Mouse (Mus musculus) skeletal muscle tissue, postnatal 0 days (tissue): ENCODE data around the gene Ssh3. TPM values are rescaled to one million over a fixed set of nuclear protein-coding genes. Genes with fewer than 3 reads are reported as not detected.

Experiments used
- microRNA-seq, 2 experiments: library from miRNA; unstranded; fragments of <30 nt; microRNA quantifications; one replicate each; pipeline ENCODE4; 2016
- polyA plus RNA-seq: library from polyadenylated mRNA; unstranded; fragments of >200 nt; fragmentation: Nextera tagmentation; extraction: Ambion mirVana; gene quantifications from 2 replicates; pipeline ENCODE4 v1.2.1, GENCODE M21; 2015

Ssh3 gene
- 1.6 and 3.1 TPM in 2 replicates for polyA plus RNA-seq

DNA sequence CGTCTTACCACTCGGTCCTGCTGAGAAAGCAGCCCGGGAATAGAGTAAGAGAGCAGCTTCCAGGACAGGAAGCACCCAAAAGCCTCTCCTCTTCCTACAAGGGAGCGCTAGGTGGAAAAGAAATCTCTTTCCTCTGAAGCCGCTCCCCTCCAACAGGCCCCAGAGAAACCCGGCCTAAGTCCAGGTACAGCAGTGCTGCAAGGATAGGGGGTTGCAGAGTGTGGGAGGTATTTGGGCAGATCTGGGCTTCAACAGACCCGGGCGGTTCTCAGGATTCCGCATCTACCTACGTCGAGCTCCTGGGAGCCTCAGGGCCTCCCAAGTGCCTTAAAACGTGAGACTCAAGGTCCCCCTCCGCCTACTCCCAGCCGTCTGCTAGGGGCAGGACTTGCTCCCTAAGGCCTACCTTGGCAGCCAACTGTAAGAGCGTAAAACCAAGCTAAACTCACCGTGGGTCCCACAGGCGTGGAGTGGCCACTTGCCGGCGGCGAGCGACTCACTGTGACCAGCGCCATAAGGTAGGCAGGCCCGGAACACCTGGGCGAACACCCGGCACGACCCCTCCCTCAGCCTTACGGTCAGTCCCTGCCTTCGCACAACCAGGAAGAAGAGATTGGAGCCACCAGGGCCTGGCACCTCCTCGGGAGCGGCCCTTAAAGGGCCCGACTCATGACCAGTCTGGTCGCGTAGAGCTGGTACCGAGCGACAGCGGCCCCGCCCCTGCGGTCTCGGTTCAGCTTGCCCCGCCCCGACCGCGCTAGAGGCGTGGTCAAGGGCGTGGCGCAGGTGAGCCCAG, at the start of gene Ssh3:
Gene Ssh3, minus strand, starts transcription at position 615 of the 796 bp plus-strand sequence.

GRCm38 (mm10) chr19:4306190-4306577, 37.2 kb upstream of the Ssh3 start, which contains the start of gene Grk2:
Grk2 (minus strand) TSS chr19:4306222.

GRCm38 (mm10) chr19:4282898-4283553, 14.0 kb upstream of the Ssh3 start, which contains the start of gene Ankrd13d:
Ankrd13d (minus strand) TSS chr19:4283137.

DNA sequence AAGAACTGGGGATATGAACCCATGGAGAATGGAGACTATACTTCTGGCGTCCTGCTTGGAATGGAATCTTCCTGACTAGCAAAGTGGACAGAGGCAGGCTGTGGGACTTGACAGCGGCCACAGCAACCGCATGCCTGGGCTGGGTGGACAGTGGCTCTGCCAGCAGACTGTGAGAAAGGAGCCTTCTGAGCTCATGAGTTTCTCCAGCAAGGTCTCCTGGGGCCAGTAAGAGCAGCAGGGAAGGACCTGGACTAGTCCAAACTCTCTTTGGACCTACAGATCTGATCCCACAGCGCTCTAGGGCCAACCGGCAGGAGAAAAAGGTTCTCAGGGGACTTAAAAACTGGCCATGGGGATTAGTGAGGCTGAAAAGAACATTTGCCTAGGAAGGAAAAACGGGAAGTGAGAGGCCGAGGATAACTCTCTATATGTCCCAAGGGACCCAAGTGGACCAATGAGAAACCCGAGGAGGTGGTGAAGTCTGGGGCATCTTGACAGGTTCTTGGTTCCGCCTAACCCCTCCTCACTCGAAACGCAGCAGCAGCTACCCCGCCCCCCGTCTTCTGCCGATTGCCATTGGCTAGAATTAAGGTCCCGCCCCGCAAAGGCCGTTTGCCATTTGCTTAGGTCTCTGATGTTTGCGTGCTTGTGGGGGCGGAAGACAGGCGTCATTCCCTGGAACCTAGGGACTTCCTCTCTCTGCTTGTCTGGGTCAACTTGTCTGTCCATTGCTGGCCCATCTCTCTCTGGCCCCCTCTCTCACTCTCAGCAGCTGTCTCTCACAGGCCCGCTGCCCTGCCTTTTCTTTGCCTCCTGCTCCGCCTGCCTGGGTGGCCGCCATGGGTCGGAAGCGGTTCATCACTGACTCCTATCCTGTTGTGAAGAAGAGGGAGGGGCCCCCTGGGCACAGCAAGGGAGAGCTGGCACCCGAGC, 37.5 kb downstream of the Ssh3 start, which contains the start of gene Pold4:
Gene Pold4, plus strand, starts transcription at position 647 of the 933 bp plus-strand sequence.

DNA sequence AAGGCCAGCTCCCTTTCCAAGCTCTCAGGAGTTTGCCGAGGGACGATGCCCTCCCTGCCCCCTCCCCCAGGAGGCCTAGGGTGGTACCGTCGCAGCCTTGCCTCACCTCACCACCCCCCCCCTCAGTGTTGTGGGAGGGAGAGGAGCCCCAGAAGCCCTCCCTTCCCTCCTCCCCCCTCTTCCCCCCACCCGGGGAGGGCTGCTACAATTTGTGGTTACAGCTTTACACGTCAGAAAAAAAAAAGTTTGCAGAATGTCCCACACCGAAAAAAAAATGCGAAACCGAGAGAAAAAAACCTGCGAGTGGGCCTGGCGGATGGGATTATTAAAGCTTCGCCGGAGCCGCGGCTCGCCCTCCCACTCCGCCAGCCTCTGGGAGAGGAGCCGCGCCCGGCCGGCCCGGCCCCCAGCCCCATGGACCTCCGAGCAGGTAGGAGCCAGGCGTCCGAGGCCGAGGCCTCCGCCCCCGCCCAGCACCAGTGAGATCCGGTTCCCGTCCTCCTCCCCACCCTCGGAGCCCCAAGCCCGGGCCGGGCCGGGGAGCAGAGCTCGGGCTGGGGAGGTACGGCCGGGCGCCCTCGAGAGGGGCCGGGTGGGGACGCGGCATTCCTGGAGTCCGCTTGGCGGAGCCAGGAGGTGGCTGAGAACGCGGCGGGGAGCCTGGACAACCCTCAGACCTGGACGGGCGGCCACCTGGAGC, 54.8 kb downstream of the Ssh3 start, which contains the start of the genes Clcf1 and AC109138.7:
Gene Clcf1, plus strand, starts transcription at position 168 of the 700 bp plus-strand sequence.
Gene AC109138.7, plus strand, starts transcription at position 287 of the 700 bp plus-strand sequence.

Small RNA genes within 50 kb of the gene (microRNA-seq; reads per million reads assigned to microRNA genes)
- gene Gm26115 (0 reads per million in 2 experiments), gene Mir6985 (0.10 to 0.42 reads per million in 2 experiments)

Other genes with a start within 250 kb of the Ssh3 start
- gene Gstp1, start 231.2 kb downstream of the Ssh3 start, polyA plus RNA-seq, result 271 and 284 TPM in 2 replicates
- gene Gstp2, start 223.2 kb downstream of the Ssh3 start, polyA plus RNA-seq, result 11.0 and 11.1 TPM in 2 replicates
- gene Gstp3, start 209.6 kb downstream of the Ssh3 start, polyA plus RNA-seq, result 0.21 TPM in 1 of 2 replicates, not detected in the other
- 1.3 and 1.5 TPM in 2 replicates for gene Cabp2, start 187.6 kb downstream of the Ssh3 start, polyA plus RNA-seq
- 38.7 and 45.9 TPM in 2 replicates for gene Cdk2ap2, start 172.0 kb downstream of the Ssh3 start, polyA plus RNA-seq
- gene Pitpnm1, start 169.2 kb downstream of the Ssh3 start, polyA plus RNA-seq, result 3.8 and 5.2 TPM in 2 replicates
- 56.7 and 57.8 TPM in 2 replicates for gene Aip, start 143.3 kb downstream of the Ssh3 start, polyA plus RNA-seq
- gene Gpr152, start 129.4 kb downstream of the Ssh3 start, polyA plus RNA-seq, result not detected in 2 replicates
- gene Cabp4, start 125.1 kb downstream of the Ssh3 start, polyA plus RNA-seq, result 0.14 and 1.5 TPM in 2 replicates
- 67.6 and 99.9 TPM in 2 replicates for gene Coro1b, start 120.6 kb downstream of the Ssh3 start, polyA plus RNA-seq
- gene Ptprcap, start 115.6 kb downstream of the Ssh3 start, polyA plus RNA-seq, result 2.1 and 2.3 TPM in 2 replicates
- gene Rps6kb2, start 105.8 kb downstream of the Ssh3 start, polyA plus RNA-seq, result 42.6 and 42.9 TPM in 2 replicates
- gene Carns1, start 93.7 kb downstream of the Ssh3 start, polyA plus RNA-seq, result 16.9 and 20.7 TPM in 2 replicates
- 5.1 and 6.7 TPM in 2 replicates for gene Tbc1d10c, start 77.9 kb downstream of the Ssh3 start, polyA plus RNA-seq
- 660 and 721 TPM in 2 replicates for gene Ppp1ca, start 77.1 kb downstream of the Ssh3 start, polyA plus RNA-seq
- 10.2 and 10.8 TPM in 2 replicates for gene Rad9a, start 67.5 kb downstream of the Ssh3 start, polyA plus RNA-seq
- gene Clcf1, start 54.9 kb downstream of the Ssh3 start, polyA plus RNA-seq, result 0.51 and 0.85 TPM in 2 replicates
- gene AC109138.7, start 54.8 kb downstream of the Ssh3 start, polyA plus RNA-seq, result not detected in 2 replicates
- gene Pold4, start 37.3 kb downstream of the Ssh3 start, polyA plus RNA-seq, result 35.0 and 37.0 TPM in 2 replicates
- 0.84 and 0.95 TPM in 2 replicates for gene Ankrd13d, start 14.0 kb upstream of the Ssh3 start, polyA plus RNA-seq
- 6.6 and 7.6 TPM in 2 replicates for gene Grk2, start 37.0 kb upstream of the Ssh3 start, polyA plus RNA-seq
- 16.5 and 17.4 TPM in 2 replicates for gene Kdm2a, start 129.1 kb upstream of the Ssh3 start, polyA plus RNA-seq
- gene Rhod, start 170.3 kb upstream of the Ssh3 start, polyA plus RNA-seq, result 7.7 and 8.7 TPM in 2 replicates
- gene Syt12, start 208.3 kb upstream of the Ssh3 start, polyA plus RNA-seq, result 0.50 and 1.0 TPM in 2 replicates
- 1.4 TPM in 1 of 2 replicates, not detected in the other for gene 2010003K11Rik, start 229.4 kb upstream of the Ssh3 start, polyA plus RNA-seq
- gene Pcx, start 241.3 kb upstream of the Ssh3 start, polyA plus RNA-seq, result 9.7 and 61.0 TPM in 2 replicates